Mouse (Mus musculus) left cerebral cortex, postnatal 25 days (tissue): ENCODE data around the gene Parp1. TPM values are rescaled to one million over a fixed set of nuclear protein-coding genes. Genes with fewer than 3 reads are reported as not detected.

Experiments
- DNase-seq, 2 experiments: peaks; one replicate each; pipeline ENCODE4 v3.0.0; 2022; ENCODE audit warnings: low spot score in 2 of 2, mixed read lengths in 1 of 2
- intact Hi-C: fragments of 180-260 bp; cut with DNase I; formaldehyde crosslinking; loops from one replicate; pipeline ENCODE4 v1.15.1; 2025
- total RNA-seq, 2 experiments: library from RNA; stranded (reverse); gene quantifications; 2 replicates each; pipeline ENCODE4 v1.2.3; 2021

Gene Parp1
- 10 to 100 TPM; 85.2 to 92.0 TPM for total RNA-seq

DNA sequence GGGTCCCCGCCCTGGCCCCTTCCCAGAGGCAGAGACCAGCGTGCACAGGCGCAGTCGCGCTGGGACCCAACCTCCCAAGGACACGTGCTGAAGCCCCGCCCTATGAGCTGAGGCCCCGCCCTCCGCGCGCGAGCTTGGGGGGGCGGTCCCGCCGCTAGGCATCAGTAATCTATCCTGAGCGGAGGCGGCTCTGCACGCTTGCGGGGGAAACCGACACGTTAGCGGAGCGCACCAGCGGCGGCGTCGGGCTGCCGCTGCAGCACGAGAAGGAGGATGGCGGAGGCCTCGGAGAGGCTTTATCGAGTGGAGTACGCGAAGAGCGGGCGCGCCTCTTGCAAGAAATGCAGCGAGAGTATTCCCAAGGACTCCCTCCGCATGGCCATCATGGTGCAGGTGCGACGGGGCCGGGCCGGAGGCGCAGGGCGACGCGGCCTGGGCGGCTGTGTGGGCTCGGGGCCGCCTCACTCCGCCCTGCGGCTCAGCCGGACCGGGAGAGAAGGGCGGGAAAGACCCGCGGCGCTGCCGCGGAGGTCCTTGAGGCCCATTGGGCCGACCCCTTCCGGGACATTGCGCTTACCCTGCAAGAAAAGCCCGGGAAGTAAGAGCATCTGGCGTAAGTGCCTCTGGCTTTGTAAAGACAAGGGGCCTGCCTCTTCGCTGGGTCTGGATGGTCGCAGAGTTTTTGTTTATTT lies at the start of gene Parp1:
Gene Parp1 (plus strand): TSS at position 164 of the 692 bp plus-strand sequence.
- peak; percentile 97 for DNase-seq
- intact Hi-C loops: loop anchor here (1.0 to 5.0 kb wide), 3 partner anchors 49 to 142 kb away; partner anchors contain the start of gene Stum

DNA sequence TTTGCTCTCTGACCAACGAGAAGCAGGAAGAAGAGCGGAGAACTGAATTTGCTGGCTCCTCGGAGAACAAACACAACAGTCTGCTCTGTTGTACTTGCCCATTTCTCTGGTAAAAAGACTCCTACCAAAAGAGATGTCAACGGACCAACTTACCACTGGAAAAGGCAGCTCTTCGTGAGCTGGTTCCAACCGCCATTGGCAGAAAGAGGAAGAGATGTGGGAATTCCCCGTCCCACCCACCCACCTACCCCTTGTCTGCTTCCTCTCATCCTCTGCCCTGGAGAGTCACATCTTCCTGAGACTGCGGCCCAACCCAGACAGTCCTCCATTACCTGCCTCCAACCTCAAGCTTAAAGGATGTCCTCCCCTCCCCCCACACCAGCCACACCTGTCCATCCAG lies 49.2 kb upstream of the Parp1 start:
- no peak for DNase-seq
- intact Hi-C loops: no loop called here

DNA sequence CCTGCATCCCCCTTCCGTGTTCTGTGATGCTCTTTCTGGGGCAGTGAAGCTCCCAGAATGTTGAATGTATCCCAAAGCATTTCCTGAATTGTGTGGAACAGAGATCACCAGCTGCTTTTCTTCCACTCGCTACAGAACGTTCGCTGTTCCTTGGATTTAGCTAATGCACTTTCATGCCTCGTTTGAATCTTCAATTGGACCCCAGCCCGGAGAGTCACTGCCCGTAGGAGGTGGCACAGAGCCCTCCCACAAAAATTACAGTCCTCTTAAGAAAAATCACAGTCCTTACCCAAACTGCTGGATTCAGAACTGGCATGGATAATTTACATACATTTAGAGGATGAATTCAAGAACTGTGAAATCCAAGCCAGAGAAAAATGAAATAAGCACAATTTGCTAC lies 48.5 kb upstream of the Parp1 start:
- intact Hi-C loops: loop anchor here (1.0 to 2.0 kb wide), 4 partner anchors 10 to 48 kb away; partner anchors contain the start of genes Parp1 and Stum
- DNase-seq: peak; percentile 69 to 96

DNA sequence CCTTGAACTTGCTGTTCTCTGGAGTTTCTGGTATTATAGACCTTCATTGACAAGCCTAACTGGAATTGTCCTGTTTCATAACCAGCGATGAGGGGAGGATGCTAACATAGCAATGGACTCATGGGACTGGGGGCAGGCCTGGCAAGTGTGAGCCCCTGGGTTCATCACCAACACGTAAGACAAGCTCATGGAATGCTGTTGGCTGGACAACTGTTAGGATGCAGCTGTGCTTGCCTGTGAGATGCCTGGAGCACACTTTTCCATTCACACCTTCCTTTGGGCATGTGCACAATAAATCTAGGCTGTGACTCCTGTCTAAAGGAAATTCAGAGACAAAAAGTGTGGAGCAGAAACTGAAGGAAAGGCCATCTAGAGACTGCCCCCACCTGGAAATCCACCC lies 45.4 kb upstream of the Parp1 start:
- no peak for DNase-seq
- intact Hi-C loops: no loop called here

DNA sequence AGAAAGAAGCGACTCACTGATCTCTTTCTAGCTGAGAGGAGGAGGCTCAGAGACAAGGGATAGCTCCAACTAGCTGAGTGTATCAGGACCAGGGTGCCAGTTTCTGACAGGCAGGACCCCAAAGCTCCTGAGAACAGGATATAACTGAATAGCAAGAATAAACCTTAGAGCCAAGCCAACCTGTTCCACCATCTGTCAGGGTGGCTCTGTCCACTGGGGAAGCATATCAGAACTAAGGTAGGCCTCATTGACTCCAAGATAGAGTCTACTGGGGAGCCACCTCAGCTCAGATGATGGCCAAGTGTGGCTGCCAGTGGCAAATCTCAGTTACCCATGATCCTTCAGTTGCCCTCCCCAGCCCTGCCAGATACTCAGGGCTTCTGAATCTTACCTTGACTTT lies 43.4 kb upstream of the Parp1 start:
- intact Hi-C loops: no loop called here
- DNase-seq: no peak

DNA sequence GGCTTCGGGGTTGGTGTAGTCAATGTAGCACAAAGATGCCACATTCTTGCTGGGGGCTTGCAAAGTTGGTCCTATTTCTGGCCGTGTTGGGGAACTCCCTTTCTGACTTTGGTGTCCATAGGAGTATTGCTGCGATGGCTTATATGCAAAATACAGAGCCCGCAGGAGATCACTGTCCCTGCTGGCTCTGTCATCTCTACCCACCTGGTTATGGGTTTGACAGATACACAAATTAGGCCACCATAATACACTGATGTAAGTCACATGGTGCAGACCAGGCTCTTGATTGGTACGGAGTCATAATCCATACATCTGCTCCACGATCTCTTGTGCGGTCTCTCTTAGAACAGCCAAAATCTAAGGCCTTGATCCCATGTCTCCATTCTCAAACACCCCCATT lies 38.9 kb upstream of the Parp1 start:
- intact Hi-C loops: no loop called here
- no peak for DNase-seq

DNA sequence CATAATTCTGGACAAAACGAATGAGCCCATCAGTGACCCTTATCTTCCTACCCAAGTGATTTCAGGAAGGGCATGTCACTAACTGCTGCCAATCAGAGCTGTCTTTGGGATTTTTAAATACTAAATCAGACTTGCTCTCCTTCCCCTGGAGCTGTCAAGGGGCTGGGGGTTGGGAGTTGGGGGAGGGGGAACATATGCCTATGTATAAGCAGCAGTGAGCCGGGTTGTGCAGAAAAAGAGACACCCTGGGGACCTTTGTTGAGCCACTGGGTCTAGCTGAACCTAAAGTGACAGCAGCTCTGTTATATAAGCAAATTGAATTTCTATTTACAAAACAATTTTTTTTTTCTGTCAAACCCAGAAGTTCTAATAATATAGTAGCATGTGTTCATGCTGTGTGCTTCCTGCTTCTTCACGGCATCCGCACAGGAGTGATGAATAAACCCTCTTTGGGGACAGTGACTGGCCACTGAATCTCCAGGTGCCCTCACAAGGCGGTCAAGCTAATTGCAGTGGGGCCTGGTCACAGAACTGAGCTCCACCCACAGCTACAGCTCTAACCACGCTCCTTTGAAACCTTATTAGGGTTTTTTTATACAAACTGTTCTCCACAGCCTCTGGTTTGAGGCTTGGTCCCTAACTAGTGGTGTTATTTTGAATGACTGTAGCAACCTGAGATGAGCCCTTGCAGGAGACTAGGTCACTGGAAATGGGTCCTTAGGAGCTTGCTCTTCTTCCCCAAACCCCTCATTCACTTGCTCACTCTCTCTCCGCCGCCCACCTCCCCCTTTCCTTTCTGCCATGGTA lies 38.1 kb upstream of the Parp1 start:
- intact Hi-C loops: no loop called here
- no peak for DNase-seq

DNA sequence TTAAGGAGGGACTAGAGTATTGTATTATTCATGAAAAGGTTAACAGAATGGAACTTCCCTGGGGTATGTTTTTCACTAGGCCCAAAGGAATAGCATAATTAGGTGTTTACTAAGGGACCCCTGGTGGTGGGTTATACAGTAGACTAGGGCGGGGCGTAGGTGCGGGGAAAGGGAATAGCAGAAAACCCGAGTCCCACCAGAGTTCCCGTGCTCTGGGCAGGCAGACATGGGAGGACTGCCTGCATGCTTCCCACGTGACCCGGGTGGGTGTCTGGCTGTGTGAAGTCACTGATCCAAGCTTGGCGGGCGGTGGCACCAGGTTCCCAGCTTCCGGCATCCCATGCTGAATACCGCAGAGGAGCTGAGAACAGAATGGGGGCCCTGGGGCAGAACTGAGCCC lies 36.1 kb upstream of the Parp1 start:
- intact Hi-C loops: no loop called here

DNA sequence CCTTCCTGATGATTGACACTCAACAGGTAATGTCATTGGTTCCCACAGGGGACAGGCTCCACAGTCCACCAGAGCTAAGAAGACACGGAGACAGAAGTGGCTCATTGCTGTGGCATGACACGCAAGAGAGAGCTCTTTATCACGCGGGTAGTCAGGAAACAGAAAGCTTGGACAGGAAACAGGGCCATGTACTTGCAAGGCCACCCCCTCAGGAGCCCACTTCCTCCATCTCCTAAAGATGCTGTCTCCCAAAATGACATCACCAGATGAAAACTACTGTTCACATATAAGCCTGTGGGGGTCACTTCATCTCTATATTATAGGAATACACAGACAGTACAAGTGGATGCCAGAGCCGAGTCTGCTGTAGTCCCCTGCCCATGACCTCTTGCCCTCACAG lies 32.0 kb upstream of the Parp1 start:
- intact Hi-C loops: no loop called here

More for the DNA sequence above, 36.1 kb upstream of the Parp1 start:
- no peak for DNase-seq

DNA sequence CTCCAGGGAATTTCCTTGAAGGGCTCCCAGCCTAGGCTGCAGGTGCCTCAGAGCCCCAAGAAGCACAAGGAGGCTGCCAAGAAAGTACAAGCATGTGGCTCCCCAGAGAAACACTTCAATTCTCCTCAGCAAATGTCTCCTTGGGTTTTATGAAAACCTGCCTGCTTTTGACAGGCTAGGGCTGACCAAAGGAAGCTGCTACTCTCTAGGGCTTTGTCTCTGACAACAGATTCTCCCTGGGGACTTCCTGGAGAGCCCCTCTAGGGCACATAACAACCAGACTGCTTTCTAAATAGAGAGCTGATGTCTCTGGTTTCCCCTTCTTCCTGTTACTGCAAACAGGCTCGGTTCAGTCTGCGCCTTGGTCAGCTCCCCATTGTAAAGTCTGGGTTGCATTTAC lies 27.5 kb upstream of the Parp1 start:
- DNase-seq: no peak
- intact Hi-C loops: no loop called here

More for the DNA sequence above, 32.0 kb upstream of the Parp1 start:
- DNase-seq: no peak

DNA sequence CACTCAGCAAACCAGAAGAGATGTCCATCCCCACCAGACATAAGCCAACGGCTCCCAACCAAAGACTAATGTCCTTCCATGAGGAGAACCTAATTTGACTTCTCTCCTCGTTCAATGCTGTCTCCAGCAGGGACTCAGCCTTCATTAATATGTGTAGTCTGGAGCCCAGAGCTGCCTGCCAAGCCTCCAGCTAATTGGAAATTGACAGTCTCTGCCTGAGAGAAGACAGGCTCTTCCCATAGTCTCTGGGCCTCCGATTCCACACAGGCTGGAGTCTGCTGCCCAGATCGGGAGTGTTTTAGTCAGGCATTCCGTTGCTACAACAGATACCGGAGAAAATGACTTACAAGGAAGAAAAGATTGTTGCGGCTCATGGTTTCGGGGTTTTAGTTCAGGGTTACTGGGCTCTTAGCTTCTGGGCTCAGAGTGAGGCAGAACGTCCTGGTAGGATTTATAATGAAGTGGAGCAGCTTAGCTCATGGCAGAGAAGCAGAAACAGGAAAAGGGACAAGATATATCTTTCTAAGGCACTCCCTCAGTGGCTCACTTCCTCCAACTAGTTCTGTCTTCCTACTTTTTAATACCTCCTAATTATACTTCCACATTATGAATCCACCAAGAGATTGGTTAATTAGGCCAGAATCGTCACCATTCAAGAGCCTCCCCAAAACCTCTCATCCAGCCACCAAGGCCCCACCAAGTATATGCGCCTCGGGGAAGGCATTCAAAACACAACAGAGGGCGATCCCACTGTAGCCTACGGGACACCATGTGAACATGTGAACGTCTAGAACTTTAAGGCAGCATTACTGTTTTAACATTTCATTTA lies 26.6 kb upstream of the Parp1 start:
- intact Hi-C loops: no loop called here
- peak in 1 of 2 experiments; percentile 51 for DNase-seq

DNA sequence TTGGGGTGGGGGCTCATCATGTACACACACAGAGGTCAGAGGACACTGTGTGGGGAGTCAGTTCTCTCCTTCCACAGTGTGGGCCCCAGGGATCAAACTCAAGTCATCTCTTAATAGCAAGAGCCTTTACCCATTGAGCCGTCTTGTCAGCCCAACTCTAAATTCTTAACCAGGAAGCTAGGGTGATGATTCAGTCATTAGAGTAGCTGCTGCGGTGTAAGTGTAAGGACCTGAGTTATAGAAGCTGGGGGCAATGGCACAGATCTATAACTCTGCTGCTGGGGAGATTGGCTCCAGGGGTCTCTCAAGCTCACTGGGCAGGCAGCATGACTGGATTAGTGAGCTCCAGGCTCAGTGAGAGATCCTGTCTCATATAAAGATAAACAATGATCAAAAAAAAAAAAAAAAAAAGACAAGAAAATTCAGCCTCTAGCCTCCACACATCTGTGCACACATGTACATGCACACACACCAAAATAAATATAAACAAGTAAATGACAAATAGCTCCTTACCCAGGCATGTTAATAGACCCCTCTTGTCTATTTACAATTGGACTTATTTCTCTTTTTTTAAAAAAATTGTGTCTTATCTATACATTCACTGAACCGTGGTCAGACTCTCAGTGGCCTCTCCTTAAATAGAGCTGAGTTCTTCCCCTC lies 25.9 kb upstream of the Parp1 start:
- no peak for DNase-seq
- intact Hi-C loops: no loop called here

DNA sequence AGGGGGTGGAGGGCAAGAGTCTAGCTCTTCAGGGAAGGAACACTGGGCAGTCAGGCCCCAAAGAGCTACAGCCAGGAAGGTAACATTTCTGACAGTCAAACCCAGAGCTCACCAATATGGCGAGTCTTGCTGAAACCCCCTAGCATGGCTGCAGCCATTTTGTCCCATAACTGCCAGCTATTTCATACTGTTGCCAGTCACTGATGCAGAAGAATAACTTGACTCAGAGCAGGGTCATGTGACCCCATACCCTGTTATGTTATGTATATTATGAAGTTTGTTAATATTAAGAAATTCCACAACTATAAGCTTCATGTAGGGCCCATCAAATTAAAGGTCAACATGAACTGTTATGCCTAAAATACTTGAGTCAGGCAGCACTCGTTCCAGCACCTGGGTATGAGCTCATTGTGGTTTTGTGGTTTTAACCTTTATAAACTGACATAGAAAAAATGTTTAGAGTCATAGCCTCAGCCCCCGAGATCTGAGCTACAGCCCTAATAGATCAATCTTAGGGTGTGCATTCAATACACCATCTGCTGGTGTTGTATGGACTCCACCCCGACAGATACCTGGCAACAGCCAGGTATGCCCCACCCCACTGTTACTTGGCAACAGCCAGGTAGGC lies 22.7 kb upstream of the Parp1 start:
- intact Hi-C loops: no loop called here
- no peak for DNase-seq

DNA sequence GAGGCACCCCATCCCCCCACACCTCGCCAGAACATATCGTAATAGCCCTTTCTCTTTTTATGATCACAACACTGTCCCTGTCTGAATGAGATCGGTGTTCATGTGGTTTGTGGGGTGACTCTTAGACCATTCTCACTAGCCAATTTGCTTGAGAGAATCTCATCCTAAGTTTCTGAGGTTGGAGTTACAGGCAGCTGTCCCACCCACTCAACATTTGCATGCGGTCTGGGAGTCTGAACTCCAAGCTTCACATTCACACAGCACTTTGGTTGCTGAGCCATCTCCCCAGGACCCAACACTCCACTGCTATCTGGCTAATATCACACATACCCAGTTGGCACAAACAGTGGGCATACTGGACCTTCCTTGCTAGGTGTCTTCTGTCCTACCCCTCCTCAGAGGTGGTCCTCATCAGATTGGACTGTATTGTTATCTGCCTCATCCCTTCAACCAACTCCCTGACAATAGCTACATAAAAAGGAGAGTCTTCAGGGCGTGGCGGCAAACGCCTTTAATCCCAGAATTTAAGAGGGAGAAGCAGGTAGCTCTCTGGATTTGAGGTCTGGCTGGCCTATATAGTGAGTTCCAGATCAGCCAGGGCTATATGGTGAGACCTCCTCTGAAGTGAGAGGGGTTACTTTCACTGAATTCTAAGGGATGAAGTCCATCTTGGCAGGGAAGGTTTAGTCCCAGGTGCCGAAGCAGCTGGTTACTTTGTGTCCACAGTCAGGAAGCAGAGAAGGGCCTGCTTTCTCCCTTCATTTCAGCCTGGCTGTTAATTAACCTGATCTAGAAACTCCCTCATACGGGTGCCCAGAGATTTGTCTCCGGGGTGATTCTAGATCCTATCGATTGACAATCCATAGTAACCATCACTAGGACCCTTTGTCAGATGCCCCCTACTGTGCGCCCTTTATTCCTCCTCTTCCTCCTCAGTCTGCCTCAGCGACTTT lies 21.6 kb upstream of the Parp1 start:
- no peak for DNase-seq
- intact Hi-C loops: no loop called here

DNA sequence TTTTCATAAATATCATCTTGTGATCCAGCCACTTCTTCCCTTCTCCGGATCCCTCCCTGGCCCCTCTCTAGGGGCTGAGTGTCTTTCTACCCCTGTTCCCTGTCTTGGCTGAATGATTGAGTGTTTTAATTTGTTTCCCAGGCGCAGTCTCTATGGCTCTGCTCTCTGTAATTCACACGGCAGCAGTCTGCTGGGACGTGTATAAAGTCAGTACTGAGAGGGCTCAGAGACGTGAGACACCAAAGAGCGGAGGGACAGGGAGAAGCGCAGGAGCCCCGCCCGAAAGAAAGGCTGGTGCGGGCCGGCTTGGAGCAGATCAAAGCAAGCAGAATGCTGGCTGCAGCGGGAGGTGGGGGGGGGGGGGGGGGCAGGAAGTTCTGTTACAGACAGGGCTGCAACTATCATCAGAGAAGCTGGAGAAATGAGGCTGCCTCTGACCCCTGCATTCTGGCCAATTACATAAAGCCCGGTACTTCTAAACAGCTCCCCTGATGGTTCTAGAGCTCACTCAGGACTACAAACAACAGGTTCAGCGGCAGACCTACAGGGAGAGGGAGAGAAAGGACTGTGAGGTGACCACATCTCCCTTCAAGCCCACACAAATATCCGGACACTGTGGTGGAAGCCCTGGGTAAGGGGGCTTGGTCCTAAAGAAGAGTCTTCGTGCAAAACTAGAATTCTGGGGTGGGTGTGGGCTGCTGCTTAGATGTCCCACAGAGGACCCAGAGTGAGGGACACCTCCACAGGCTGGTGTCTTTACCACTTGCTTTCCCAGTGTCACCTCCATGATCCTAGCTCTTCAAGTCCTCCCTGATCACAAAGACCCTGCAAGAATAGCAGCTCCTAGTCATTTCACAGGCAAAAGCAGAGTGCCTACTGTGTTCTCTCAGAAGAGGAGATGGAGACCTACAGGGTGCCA lies 20.7 kb upstream of the Parp1 start:
- no peak for DNase-seq
- intact Hi-C loops: loop anchor here (2.0 kb wide), 1 partner anchor 27 kb away; no protein-coding TSS in a partner anchor

DNA sequence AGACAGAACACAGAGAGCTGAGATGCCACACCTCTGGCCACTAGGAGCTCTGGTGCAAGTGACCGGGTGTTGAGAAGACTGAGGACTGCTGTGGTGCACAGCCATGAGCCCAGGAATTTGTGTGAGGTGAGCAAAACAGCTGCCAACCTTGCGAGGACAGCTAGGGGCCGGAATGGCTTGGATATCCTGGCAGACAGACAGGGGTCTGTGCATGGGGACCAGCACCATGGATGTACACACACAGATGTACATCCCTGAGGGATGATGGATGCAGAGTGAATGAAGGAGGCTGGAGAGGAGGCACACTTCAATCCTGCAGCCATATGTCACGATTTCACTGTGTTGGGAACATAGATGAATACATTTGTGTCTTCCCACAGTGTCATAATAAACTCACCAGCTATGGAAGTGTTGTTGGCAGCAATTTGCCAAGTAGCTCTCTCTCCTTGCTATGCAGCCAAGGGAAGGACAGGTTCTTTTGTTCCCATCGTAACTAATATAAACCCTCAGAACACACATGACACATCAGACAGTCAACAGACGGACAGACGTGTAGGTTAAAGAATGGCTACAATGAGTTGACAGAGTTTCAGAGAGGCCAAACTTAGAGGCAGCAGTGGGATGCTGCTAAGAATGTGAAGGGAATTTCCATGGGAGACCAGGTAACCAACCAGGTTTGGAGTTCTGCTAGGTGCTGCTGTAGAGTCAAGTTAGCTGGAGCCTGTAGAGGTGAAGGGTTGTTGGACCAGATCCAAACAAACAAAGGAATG lies 19.0 kb upstream of the Parp1 start:
- intact Hi-C loops: loop anchor here (1.0 to 5.0 kb wide), 5 partner anchors 29 to 282 kb away; no protein-coding TSS in a partner anchor
- DNase-seq: peak in 1 of 2 experiments; percentile 87
